Mouse (Mus musculus): ENCODE results near the gene B3gnt4.

- TF ChIP-seq POLR2A (IDR thresholded peaks at IDR 0.05; ENCODE audit: insufficient read length, low read depth) (no peak), USF1 (IDR thresholded peaks at IDR 0.05; ENCODE audit: low read depth) (no peak), MYOD1 (IDR thresholded peaks at IDR 0.05; ENCODE audit: control insufficient read depth in 1 of 3, insufficient read length in 2 of 3, low read depth in 2 of 3) (no peak), TCF12 (IDR thresholded peaks at IDR 0.05; ENCODE audit: insufficient read depth, poor library complexity, severe bottlenecking) (no peak), E2F4 (IDR thresholded peaks at IDR 0.05; ENCODE audit: insufficient read depth) (no peak)
These were observed 19.8 kb downstream of the B3gnt4 start for GRCm38 (mm10) chr5:123530056-123530455.

Measured in myocyte (in vitro differentiated cells).